Mouse (Mus musculus) forebrain, embryonic 15.5 days (tissue): ENCODE data around the gene Gm9857. TPM values are rescaled to one million over a fixed set of nuclear protein-coding genes. Genes with fewer than 3 reads are reported as not detected.

Source experiments
- ATAC-seq: fragments of 200-750 bp; cut with Nextera tagmentation; replicated peaks from 2 replicates; pipeline ENCODE4 v1.8.0; 2017; ENCODE audit warnings: mild to moderate bottlenecking, moderate TSS enrichment, moderate library complexity
- H3K27ac ChIP-seq: fragments of 300-500 bp; sonication (generic); replicated peaks from 2 replicates; pipeline ENCODE4 v1.5.1; 2015; ENCODE audit warnings: mild to moderate bottlenecking, inconsistent platforms
- H3K27me3 ChIP-seq: fragments of 300-500 bp; sonication (generic); 2 replicates; pipeline ENCODE4 v1.6.1; 2015; ENCODE audit warnings: inconsistent platforms
- H3K36me3 ChIP-seq: fragments of 300-500 bp; sonication (generic); 2 replicates; pipeline ENCODE4 v1.6.1; 2015; ENCODE audit warnings: mild to moderate bottlenecking, inconsistent platforms
- H3K4me1 ChIP-seq: fragments of 300-500 bp; sonication (generic); 2 replicates; pipeline ENCODE4 v1.6.1; 2015; ENCODE audit warnings: inconsistent platforms
- H3K4me2 ChIP-seq: fragments of 300-500 bp; sonication (generic); replicated peaks from 2 replicates; pipeline ENCODE4 v1.6.1; 2015; ENCODE audit warnings: mild to moderate bottlenecking, inconsistent platforms
- H3K4me3 ChIP-seq: fragments of 300-500 bp; sonication (generic); 2 replicates; pipeline ENCODE4 v1.5.1; 2015; ENCODE audit warnings: mild to moderate bottlenecking, inconsistent platforms
- H3K9ac ChIP-seq: fragments of 300-500 bp; sonication (generic); replicated peaks from 2 replicates; pipeline ENCODE4 v1.6.1; 2015; ENCODE audit warnings: mild to moderate bottlenecking, inconsistent platforms
- H3K9me3 ChIP-seq: fragments of 300-500 bp; sonication (generic); 2 replicates; pipeline ENCODE4 v1.6.1; 2016; ENCODE audit warnings: inconsistent platforms
- WGBS: fragments of 180-500 bp; shearing (Covaris S2); methylation state at CpG from one replicate; pipeline ENCODE4 v1.1.7; 2015; ENCODE audit warnings: mixed read lengths; 5-methylcytosine and 5-hydroxymethylcytosine counted together
- polyA plus RNA-seq: library from polyadenylated mRNA; unstranded; fragments of >200 nt; fragmentation: Nextera tagmentation; extraction: Ambion mirVana; gene quantifications from 2 replicates; pipeline ENCODE4 v1.2.1, GENCODE M21; 2015

The Gm9857 gene
- polyA plus RNA-seq, 1 experiment from 2014 or later: 0.78 TPM

- H3K36me3 ChIP-seq: no peaks in the 10 kb centered on the region
- no peak for ATAC-seq
- no peaks in the 10 kb centered on the region for H3K9me3 ChIP-seq
- H3K4me2 ChIP-seq: no peak overlapping the region
- H3K4me3 ChIP-seq: no peak overlapping the region
- H3K4me1 ChIP-seq: peaks cover 10% of the 10 kb centered on the region
- no peak overlapping the region for H3K9ac ChIP-seq
- no peaks in the 10 kb centered on the region for H3K27me3 ChIP-seq
- 74% methylated on average over 3 of the region's 3 CpGs for WGBS
- no peak overlapping the region for H3K27ac ChIP-seq
Measured at GRCm38 (mm10) chr3:108963278-108963677, 23.0 kb upstream of the Gm9857 start.

DNA sequence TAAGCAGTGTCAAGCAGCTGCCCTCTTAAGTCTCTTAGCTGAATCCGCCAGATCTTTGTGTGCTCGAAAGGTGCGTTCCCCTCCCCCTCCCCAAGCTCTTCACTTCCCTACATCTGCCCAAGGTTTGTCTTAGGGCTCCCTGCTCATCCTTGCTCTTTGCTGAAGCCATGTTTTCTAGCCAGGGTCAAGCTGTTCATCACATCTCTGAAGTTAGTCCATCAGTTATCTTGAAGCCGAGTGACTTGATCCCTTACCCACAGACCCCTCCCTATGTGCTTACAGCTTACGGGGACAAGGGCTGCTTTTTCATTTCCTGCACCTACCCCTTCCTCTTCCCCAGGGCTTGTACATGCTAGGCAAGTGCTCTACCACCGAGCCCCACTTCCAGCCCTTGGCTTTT, 21.4 kb upstream of the Gm9857 start:
- Histone ChIP-seq H3K4me3 (no peak overlapping the region), H3K9ac (0 out of 2 replicates have a peak overlapping the region, but pooled peaks have one; percentile 16), H3K27ac (peak overlapping the region; percentile 58), H3K36me3 (no peaks in the 10 kb centered on the region), H3K4me2 (peak overlapping the region; percentile 28), H3K4me1 (peaks cover 10% of the 10 kb centered on the region), H3K27me3 (no peaks in the 10 kb centered on the region), H3K9me3 (no peaks in the 10 kb centered on the region)
- WGBS: 54% methylated on average over 6 of the region's 6 CpGs
- peak; percentile 44 for ATAC-seq

GRCm38 (mm10) chr3:108961226-108961625, 21.0 kb upstream of the Gm9857 start:
- Histone ChIP-seq H3K36me3 (no peaks in the 10 kb centered on the region), H3K4me3 (no peak overlapping the region), H3K9me3 (no peaks in the 10 kb centered on the region), H3K4me1 (peaks cover 10% of the 10 kb centered on the region), H3K9ac (0 out of 2 replicates have a peak overlapping the region, but pooled peaks have one; percentile 16), H3K27ac (peak overlapping the region; percentile 58), H3K27me3 (no peaks in the 10 kb centered on the region), H3K4me2 (peak overlapping the region; percentile 28)
- ATAC-seq: peak; percentile 89
- 27% methylated on average over 7 of the region's 7 CpGs for WGBS

DNA sequence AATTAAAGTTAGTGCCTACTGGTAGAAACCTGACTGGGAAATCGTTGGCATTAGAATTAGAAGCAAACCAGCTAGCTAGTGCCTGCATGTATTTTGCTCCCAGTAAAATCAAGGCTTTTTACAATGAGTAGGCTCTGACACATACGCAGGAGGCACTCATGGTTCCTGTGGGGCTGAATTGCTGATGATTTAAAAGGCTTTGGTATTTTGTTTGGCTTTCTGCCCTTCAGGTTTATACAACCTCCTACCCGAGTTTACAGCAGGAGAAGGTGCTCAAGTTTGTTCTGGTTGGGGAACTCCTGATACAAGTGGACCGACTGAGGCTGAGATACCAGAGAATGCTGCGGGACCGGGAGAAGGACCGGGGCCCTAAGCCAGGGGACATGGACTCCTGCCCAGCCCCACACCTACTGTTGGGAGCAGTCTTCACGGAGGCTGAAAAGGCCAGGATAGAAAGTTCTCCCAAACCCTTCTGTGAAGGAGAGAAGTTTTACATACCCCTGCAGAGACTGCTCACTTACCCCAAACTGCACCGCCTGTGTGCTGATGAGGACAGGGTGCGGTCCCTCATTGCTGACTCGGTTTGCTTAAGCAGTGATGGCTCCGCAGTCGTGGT, 19.5 kb upstream of the Gm9857 start:
- Histone ChIP-seq H3K9ac (no peak overlapping the region), H3K4me1 (peaks cover 10% of the 10 kb centered on the region), H3K27me3 (no peaks in the 10 kb centered on the region), H3K27ac (no peak overlapping the region), H3K9me3 (no peaks in the 10 kb centered on the region), H3K36me3 (no peaks in the 10 kb centered on the region), H3K4me2 (no peak overlapping the region), H3K4me3 (no peak overlapping the region)
- no peak for ATAC-seq
- WGBS: 82% methylated on average over 13 of the region's 13 CpGs

DNA sequence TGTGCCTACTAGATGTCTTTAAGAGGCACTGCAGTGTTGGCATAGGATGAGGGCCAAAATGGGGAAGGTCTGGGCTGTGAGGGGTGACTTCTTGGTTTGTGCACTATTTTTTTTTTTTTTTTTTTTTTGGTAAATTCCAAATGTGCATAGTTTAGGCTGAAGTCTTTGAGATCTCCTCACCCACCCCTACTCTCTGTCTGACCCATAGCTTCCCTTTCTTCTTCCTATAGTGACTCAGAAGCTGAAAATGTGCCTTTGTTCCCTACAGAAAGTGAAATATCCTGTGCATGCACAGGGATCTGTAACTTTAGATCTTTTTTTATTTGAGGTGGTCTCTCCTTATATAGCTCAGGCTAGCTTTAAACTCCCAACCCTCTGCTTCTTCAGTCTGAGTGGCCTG, 17.7 kb upstream of the Gm9857 start:
- H3K36me3 ChIP-seq: no peaks in the 10 kb centered on the region
- H3K4me2 ChIP-seq: no peak overlapping the region
- no peak overlapping the region for H3K9ac ChIP-seq
- H3K9me3 ChIP-seq: no peaks in the 10 kb centered on the region
- H3K4me3 ChIP-seq: no peak overlapping the region
- no peak overlapping the region for H3K27ac ChIP-seq
- peaks cover 10% of the 10 kb centered on the region for H3K4me1 ChIP-seq
- no peak for ATAC-seq
- no peaks in the 10 kb centered on the region for H3K27me3 ChIP-seq

- no peak overlapping the region for H3K4me2 ChIP-seq
- H3K9ac ChIP-seq: no peak overlapping the region
- H3K27me3 ChIP-seq: no peaks in the 10 kb centered on the region
- peaks cover 5% of the 10 kb centered on the region; the same call in 1 of the 2 replicates for H3K4me1 ChIP-seq
- no peak overlapping the region for H3K27ac ChIP-seq
- no peak overlapping the region for H3K4me3 ChIP-seq
- H3K9me3 ChIP-seq: no peaks in the 10 kb centered on the region
- WGBS: 68% methylated on average over 10 of the region's 10 CpGs
- ATAC-seq: no peak
- no peaks in the 10 kb centered on the region for H3K36me3 ChIP-seq
Measured at GRCm38 (mm10) chr3:108940996-108941395, 751 bp upstream of the Gm9857 start.

DNA sequence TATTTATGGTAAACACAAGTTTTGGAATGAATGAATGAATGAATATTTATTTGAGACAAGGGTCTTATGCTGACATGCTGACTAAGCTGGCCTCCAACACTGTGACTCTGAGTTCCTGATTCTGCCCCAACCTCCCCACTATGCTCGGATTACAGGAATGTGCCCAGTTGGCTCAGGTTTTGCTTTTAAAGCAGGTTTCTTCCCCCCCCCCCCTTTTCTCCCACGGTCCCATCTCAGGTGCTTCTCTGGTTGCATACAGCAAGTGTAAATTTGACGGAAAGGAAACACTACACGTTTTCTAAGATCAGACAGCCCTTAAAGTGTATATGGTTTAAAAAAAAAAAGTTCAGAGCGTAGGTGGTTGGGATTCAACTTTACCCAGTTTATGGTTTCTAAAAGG, 672 bp downstream of the Gm9857 start, which contains the start of gene Henmt1:
Gene Henmt1 (plus strand): TSS at position 301 of the 400 bp plus-strand sequence.
- H3K9me3 ChIP-seq: no peaks in the 10 kb centered on the region
- WGBS: 87% methylated on average over 5 of the region's 5 CpGs

DNA sequence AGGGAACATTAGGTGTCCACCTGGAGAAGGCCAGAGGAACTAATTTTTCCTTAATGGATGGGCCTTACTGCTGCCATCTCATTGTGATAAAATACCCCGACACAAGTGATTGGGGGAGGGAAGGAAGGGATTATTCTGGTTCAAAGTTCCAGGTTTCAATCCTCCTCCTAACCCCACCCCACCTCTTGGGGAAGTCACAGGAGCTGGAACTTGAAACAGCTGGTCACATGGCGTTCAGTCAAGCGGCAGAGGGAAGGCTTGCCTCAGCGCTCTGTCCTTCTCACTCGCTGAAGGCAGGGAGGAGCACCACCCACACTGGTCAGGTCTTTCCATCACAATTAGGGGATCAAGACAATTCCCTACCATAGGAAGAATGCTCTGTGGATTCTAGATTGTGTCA, 1.6 kb downstream of the Gm9857 start:
- no peak for ATAC-seq
- no peak overlapping the region for H3K9ac ChIP-seq
- H3K27me3 ChIP-seq: no peaks in the 10 kb centered on the region
- H3K4me2 ChIP-seq: no peak overlapping the region
- H3K4me3 ChIP-seq: no peak overlapping the region
- no peaks in the 10 kb centered on the region for H3K36me3 ChIP-seq
- no peaks in the 10 kb centered on the region for H3K9me3 ChIP-seq
- H3K27ac ChIP-seq: no peak overlapping the region
- peaks cover 5% of the 10 kb centered on the region; the same call in 1 of the 2 replicates for H3K4me1 ChIP-seq
- WGBS: 96% methylated on average over 5 of the region's 5 CpGs

More for the DNA sequence above, 672 bp downstream of the Gm9857 start, which contains the start of gene Henmt1:
- H3K36me3 ChIP-seq: no peaks in the 10 kb centered on the region
- 0 out of 2 replicates have a peak within 1 kb of the TSS, but pooled peaks have one; percentile 4 for H3K9ac ChIP-seq
- H3K4me3 ChIP-seq: peak within 1 kb of the TSS; percentile 40
- peak within 1 kb of the TSS; percentile 55 for H3K4me2 ChIP-seq
- no peaks in the 10 kb centered on the region for H3K27me3 ChIP-seq
- H3K4me1 ChIP-seq: peaks cover 5% of the 10 kb centered on the region; the same call in 1 of the 2 replicates
- H3K27ac ChIP-seq: no peak within 1 kb of the TSS
- ATAC-seq: no peak

GRCm38 (mm10) chr3:108933557-108933956, 6.7 kb downstream of the Gm9857 start:
- no peak for ATAC-seq
- no peaks in the 10 kb centered on the region for H3K36me3 ChIP-seq
- no peak overlapping the region for H3K27ac ChIP-seq
- H3K9ac ChIP-seq: no peak overlapping the region
- no peak overlapping the region for H3K4me2 ChIP-seq
- H3K4me3 ChIP-seq: no peak overlapping the region
- WGBS: 91% methylated on average over 6 of the region's 6 CpGs
- H3K4me1 ChIP-seq: no peaks in the 10 kb centered on the region
- H3K9me3 ChIP-seq: no peaks in the 10 kb centered on the region
- no peaks in the 10 kb centered on the region for H3K27me3 ChIP-seq

- no peaks in the 10 kb centered on the region for H3K9me3 ChIP-seq
- no peak overlapping the region for H3K4me3 ChIP-seq
- ATAC-seq: no peak
- 82% methylated on average over 1 of the region's 1 CpGs for WGBS
- H3K4me2 ChIP-seq: no peak overlapping the region
- H3K4me1 ChIP-seq: no peaks in the 10 kb centered on the region
- no peak overlapping the region for H3K27ac ChIP-seq
- no peaks in the 10 kb centered on the region for H3K27me3 ChIP-seq
- H3K9ac ChIP-seq: no peak overlapping the region
- H3K36me3 ChIP-seq: no peaks in the 10 kb centered on the region
Measured at GRCm38 (mm10) chr3:108926308-108926707, 13.9 kb downstream of the Gm9857 start.

- H3K27ac ChIP-seq: no peak overlapping the region
- no peak overlapping the region for H3K4me2 ChIP-seq
- H3K9ac ChIP-seq: no peak overlapping the region
- no peak overlapping the region for H3K4me3 ChIP-seq
- no peaks in the 10 kb centered on the region for H3K36me3 ChIP-seq
- no peaks in the 10 kb centered on the region for H3K4me1 ChIP-seq
- ATAC-seq: no peak
- no peaks in the 10 kb centered on the region for H3K27me3 ChIP-seq
- WGBS: 89% methylated on average over 4 of the region's 4 CpGs
- no peaks in the 10 kb centered on the region for H3K9me3 ChIP-seq
Measured at GRCm38 (mm10) chr3:108925677-108926076, 14.6 kb downstream of the Gm9857 start.

DNA sequence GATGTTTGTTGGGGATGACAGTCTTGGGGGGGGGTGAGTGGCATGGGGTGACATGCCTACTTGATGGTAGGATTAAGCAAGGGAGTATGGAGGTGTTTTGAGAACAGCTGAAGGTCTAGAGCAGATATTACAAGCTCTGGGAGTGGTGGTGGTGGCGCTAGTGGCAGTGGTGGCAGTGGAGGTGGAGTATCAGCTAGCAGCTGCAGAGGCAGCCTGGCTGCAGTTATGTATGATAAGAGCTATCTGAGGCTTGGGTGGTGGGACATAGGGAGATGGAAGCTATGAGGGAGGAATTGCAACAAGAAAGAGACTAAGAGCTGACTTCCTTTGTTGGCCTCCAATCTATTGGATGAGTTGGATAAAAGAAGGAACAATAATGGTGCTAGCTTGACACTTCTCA, 18.4 kb downstream of the Gm9857 start:
- Histone ChIP-seq H3K36me3 (no peaks in the 10 kb centered on the region), H3K4me3 (no peak overlapping the region), H3K27ac (no peak overlapping the region), H3K9me3 (no peaks in the 10 kb centered on the region), H3K4me2 (no peak overlapping the region), H3K4me1 (peaks cover 3% of the 10 kb centered on the region; the same call in 1 of the 2 replicates), H3K27me3 (no peaks in the 10 kb centered on the region), H3K9ac (no peak overlapping the region)
- 93% methylated on average over 1 of the region's 1 CpGs for WGBS
- no peak for ATAC-seq
